Mouse (Mus musculus) CH12.LX (cell line): ENCODE results near the gene Carmil1. TPM values are rescaled to one million over a fixed set of nuclear protein-coding genes. Genes with fewer than 3 reads are reported as not detected.

Experiments used
- DNase-seq: peaks from one replicate; pipeline ENCODE4 v3.0.0-alpha.2; 2013; ENCODE audit errors: extremely low read depth
- H3K27ac ChIP-seq: 2 replicates; pipeline ENCODE4 v1.5.1; 2012; ENCODE audit warnings: low read depth, mild to moderate bottlenecking, control low read depth, moderate library complexity; ENCODE audit not compliant: insufficient read depth
- H3K27me3 ChIP-seq: replicated peaks from 2 replicates; pipeline ENCODE3; 2012; ENCODE audit warnings: inconsistent platforms
- H3K36me3 ChIP-seq, 2 experiments: replicated peaks in 1 of 2; 2 replicates each; pipeline versions ENCODE3 to v1.6.1; 2012; ENCODE audit warnings: inconsistent platforms in 1 of 2, low read length in 1 of 2, mild to moderate bottlenecking in 1 of 2, mixed read lengths in 1 of 2, moderate library complexity in 1 of 2; ENCODE audit not compliant: control insufficient read depth in 1 of 2, insufficient read depth in 1 of 2
- H3K4me1 ChIP-seq, 2 experiments: 2 replicates each; pipeline ENCODE4 v1.6.1; 2012; ENCODE audit warnings: inconsistent platforms in 1 of 2, moderate library complexity in 1 of 2; ENCODE audit not compliant: insufficient read depth in 2 of 2, control insufficient read depth in 1 of 2
- H3K4me2 ChIP-seq: 2 replicates; pipeline ENCODE4 v1.6.1; 2012; ENCODE audit warnings: low read depth, mild to moderate bottlenecking, control low read depth; ENCODE audit not compliant: poor library complexity, insufficient read depth, severe bottlenecking
- H3K4me3 ChIP-seq, 3 experiments: fragments of 150-350 bp in 1 of 3; sonication (generic) in 1 of 3; replicated peaks in 1 of 3; 2 replicates each; pipeline versions ENCODE3 to v1.5.1; 2011 to 2012; ENCODE audit warnings: low read depth in 2 of 3, low read length in 2 of 3, mild to moderate bottlenecking in 2 of 3, moderate library complexity in 2 of 3, control low read depth in 1 of 3, improper control_type of control experiment in 1 of 3, inconsistent platforms in 1 of 3, mixed read lengths in 1 of 3; ENCODE audit not compliant: poor library complexity in 1 of 3
- H3K79me2 ChIP-seq: replicated peaks from 2 replicates; pipeline ENCODE4 v1.6.1; 2012; ENCODE audit warnings: mild to moderate bottlenecking, moderate library complexity; ENCODE audit not compliant: control insufficient read depth, poor library complexity, insufficient read depth, severe bottlenecking; ENCODE audit errors: extremely low read depth
- H3K9ac ChIP-seq: 2 replicates; pipeline ENCODE4 v1.6.1; 2012; ENCODE audit warnings: low read depth, mild to moderate bottlenecking, control low read depth, moderate library complexity; ENCODE audit not compliant: insufficient read depth
- H3K9me3 ChIP-seq: replicated peaks from 2 replicates; pipeline ENCODE3; 2012; ENCODE audit warnings: low read length, inconsistent platforms, mixed read lengths
- CHD1 ChIP-seq: IDR thresholded peaks from 2 replicates; pipeline ENCODE4 v1.6.1; 2012; ENCODE audit warnings: low read depth, low read length, improper control_type of control experiment, inconsistent platforms
- CTCF ChIP-seq, 2 experiments: IDR thresholded peaks in 1 of 2; conservative IDR thresholded peaks in 1 of 2; 2 replicates each; pipeline ENCODE4 v1.5.1; 2011 to 2012; ENCODE audit warnings: low read depth in 2 of 2, low read length in 2 of 2, improper control_type of control experiment in 1 of 2, inconsistent platforms in 1 of 2, mild to moderate bottlenecking in 1 of 2, moderate library complexity in 1 of 2
- ELF1 ChIP-seq: IDR thresholded peaks from 2 replicates; pipeline ENCODE4 v1.6.1; 2014; ENCODE audit warnings: low read depth, mild to moderate bottlenecking, inconsistent platforms, low read length, improper control_type of control experiment
- HCFC1 ChIP-seq: IDR thresholded peaks from 2 replicates; pipeline ENCODE4 v1.6.1; 2012; ENCODE audit warnings: low read depth, mild to moderate bottlenecking, inconsistent platforms, low read length, improper control_type of control experiment
- IRF4 ChIP-seq: IDR thresholded peaks from 2 replicates; pipeline ENCODE4 v1.6.1; 2014; ENCODE audit warnings: low read depth, mild to moderate bottlenecking, inconsistent platforms, low read length, improper control_type of control experiment
- KAT2A ChIP-seq: IDR thresholded peaks from 2 replicates; pipeline ENCODE4 v1.6.1; 2012; ENCODE audit warnings: low read length, improper control_type of control experiment, inconsistent platforms; ENCODE audit not compliant: insufficient replicate concordance
- MAZ ChIP-seq: IDR thresholded peaks from 2 replicates; pipeline ENCODE4 v1.6.1; 2012; ENCODE audit warnings: low read depth, mild to moderate bottlenecking, inconsistent platforms, low read length, improper control_type of control experiment, moderate library complexity
- MEF2A ChIP-seq: IDR thresholded peaks from 2 replicates; pipeline ENCODE4 v1.6.1; 2014; ENCODE audit warnings: low read depth, mild to moderate bottlenecking, inconsistent platforms, low read length, improper control_type of control experiment, borderline replicate concordance
- MXI1 ChIP-seq: IDR thresholded peaks from 2 replicates; pipeline ENCODE4 v1.6.1; 2011; ENCODE audit warnings: mild to moderate bottlenecking, low read depth, low read length, improper control_type of control experiment
- NELFE ChIP-seq: IDR thresholded peaks from 2 replicates; pipeline ENCODE4 v1.6.1; 2011; ENCODE audit warnings: low read depth, low read length, improper control_type of control experiment
- NRF1 ChIP-seq: IDR thresholded peaks from 2 replicates; pipeline ENCODE4 v1.6.1; 2014; ENCODE audit warnings: low read depth, mild to moderate bottlenecking, inconsistent platforms, low read length, improper control_type of control experiment, moderate library complexity
- POLR2A ChIP-seq: IDR thresholded peaks from 2 replicates; pipeline ENCODE4 v1.6.1; 2011; ENCODE audit warnings: low read depth, mild to moderate bottlenecking, improper control_type of control experiment, low read length
- RAD21 ChIP-seq: IDR thresholded peaks from 2 replicates; pipeline ENCODE4 v1.6.1; 2011; ENCODE audit warnings: low read depth, mild to moderate bottlenecking, low read length, improper control_type of control experiment, moderate library complexity
- RCOR1 ChIP-seq: conservative IDR thresholded peaks from 2 replicates; pipeline ENCODE4 v1.6.1; 2012; ENCODE audit warnings: low read depth, mild to moderate bottlenecking, inconsistent platforms, low read length, improper control_type of control experiment
- SMC3 ChIP-seq: IDR thresholded peaks from 2 replicates; pipeline ENCODE4 v1.6.1; 2011; ENCODE audit warnings: low read depth, low read length, improper control_type of control experiment
- UBTF ChIP-seq: IDR thresholded peaks from 2 replicates; pipeline ENCODE4 v1.6.1; 2012; ENCODE audit warnings: low read depth, mild to moderate bottlenecking, inconsistent platforms, low read length, improper control_type of control experiment, moderate library complexity
- USF1 ChIP-seq: IDR thresholded peaks from 2 replicates; pipeline ENCODE4 v1.6.1; 2014; ENCODE audit warnings: low read depth, mild to moderate bottlenecking, inconsistent platforms, low read length, improper control_type of control experiment
- USF2 ChIP-seq: conservative IDR thresholded peaks from 2 replicates; pipeline ENCODE4 v1.6.1; 2011; ENCODE audit warnings: low read depth, low read length, improper control_type of control experiment
- ZC3H11A ChIP-seq: IDR thresholded peaks from 2 replicates; pipeline ENCODE4 v1.6.1; 2012; ENCODE audit warnings: low read depth, mild to moderate bottlenecking, inconsistent platforms, low read length, improper control_type of control experiment
- ZMIZ1 ChIP-seq: IDR thresholded peaks from 2 replicates; pipeline ENCODE4 v1.6.1; 2012; ENCODE audit warnings: low read depth, mild to moderate bottlenecking, inconsistent platforms, low read length, improper control_type of control experiment
- ZNF384 ChIP-seq: IDR thresholded peaks from 2 replicates; pipeline ENCODE4 v1.6.1; 2012; ENCODE audit warnings: low read depth, low read length, improper control_type of control experiment, inconsistent platforms
- dilution Hi-C: fragments of 300-500 bp; cut with MboI; formaldehyde crosslinking; loops from 2 replicates; pipeline ENCODE4 v1.14.3; 2020; ENCODE audit warnings: low sequenced_read_pairs; ENCODE audit not compliant: extremely low pct_unique_long_range_greater_than_20kb, extremely low pct_ligation_motif_present
- in situ Hi-C: fragments of 300-500 bp; cut with MboI; formaldehyde crosslinking; loops from 3 replicates; pipeline ENCODE4 v1.14.3; 2019; ENCODE audit warnings: low sequenced_read_pairs, low pct_ligation_motif_present, low pct_unique_long_range_greater_than_20kb, mixed read lengths
- polyA plus RNA-seq: library from polyadenylated mRNA; unstranded; fragments of >175 nt; gene quantifications from 2 replicates; pipeline ENCODE4 v1.2.1, GENCODE M21; 2012; ENCODE audit warnings: low read depth; ENCODE audit not compliant: insufficient read length
- total RNA-seq, 2 experiments: library from RNA; depleted of rRNA; stranded (reverse); fragments of 300-350 nt in 1 of 2; fragments of >200 nt in 1 of 2; gene quantifications; 2 replicates each; pipeline ENCODE4 v1.2.3; 2012 to 2014

Carmil1 gene
- total and polyA plus RNA-seq, 3 experiments, result 1.1 to 9.4 (median 7.2) TPM

GRCm38 (mm10) chr13:24251236-24251635, 29.4 kb downstream of the Carmil1 start:
- Histone ChIP-seq H3K9me3 (no peaks in the 10 kb centered on the region), H3K9ac (no peak overlapping the region), H3K4me1 (no peaks in the 10 kb centered on the region), H3K36me3 (no peaks in the 10 kb centered on the region), H3K4me3 (no peak overlapping the region), H3K4me2 (no peak overlapping the region), H3K27ac (no peak overlapping the region), H3K79me2 (no peaks in the 10 kb centered on the region), H3K27me3 (no peaks in the 10 kb centered on the region)
- TF ChIP-seq MAZ (no peak), KAT2A (no peak), MEF2A (no peak)
- no peak for DNase-seq
- dilution Hi-C loops, result no loop called here
- in situ Hi-C loops, result no loop called here

DNA sequence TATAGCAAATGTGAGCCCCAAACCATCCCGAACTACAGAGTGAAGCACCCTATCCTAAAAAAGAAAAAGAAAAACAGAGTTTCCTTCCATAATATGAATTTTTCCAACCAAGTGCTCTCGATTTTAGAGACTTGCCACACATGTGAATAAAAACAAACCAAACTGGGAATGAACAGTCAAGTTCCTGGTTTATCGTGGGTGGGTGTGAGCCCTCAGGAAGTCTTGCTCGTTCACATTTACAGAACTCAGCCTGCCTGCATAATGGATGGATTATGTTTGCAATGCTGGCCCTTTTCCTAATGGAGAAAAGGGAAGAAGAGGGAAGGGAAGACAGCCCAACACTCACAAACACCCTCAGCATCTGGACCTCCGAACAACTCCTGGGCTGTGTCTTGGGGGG, 32.7 kb downstream of the Carmil1 start:
- no peaks in the 10 kb centered on the region for H3K79me2 ChIP-seq
- H3K36me3 ChIP-seq, result no peaks in the 10 kb centered on the region
- no peak overlapping the region for H3K27ac ChIP-seq
- H3K4me3 ChIP-seq, result no peak overlapping the region
- H3K9ac ChIP-seq, result no peak overlapping the region
- dilution Hi-C loops, result no loop called here
- in situ Hi-C loops, result no loop called here
- H3K9me3 ChIP-seq, result no peaks in the 10 kb centered on the region
- TF ChIP-seq POLR2A (no peak), ZMIZ1 (no peak), HCFC1 (no peak), ELF1 (no peak), CTCF (conservative IDR thresholded peaks at IDR 0.05 in 1 of 2, IDR thresholded peaks at IDR 0.05 in 1 of 2; ENCODE audit: low read depth in 2 of 2, low read length in 2 of 2) (no peak), USF2 (no peak), ZNF384 (no peak), NRF1 (no peak), MEF2A (no peak), KAT2A (no peak), SMC3 (no peak), NELFE (no peak), USF1 (no peak), RCOR1 (no peak), ZC3H11A (no peak)
- no peaks in the 10 kb centered on the region for H3K4me1 ChIP-seq
- no peak for DNase-seq
- no peaks in the 10 kb centered on the region for H3K27me3 ChIP-seq
- H3K4me2 ChIP-seq, result no peak overlapping the region

- no peak overlapping the region for H3K27ac ChIP-seq
- TF ChIP-seq POLR2A, result no peak
- no peak for TF ChIP-seq RCOR1
- no peak for TF ChIP-seq IRF4
- TF ChIP-seq ELF1, result no peak
- TF ChIP-seq NELFE, result no peak
- no peak for TF ChIP-seq CHD1
- TF ChIP-seq RAD21, result no peak
- TF ChIP-seq MXI1, result no peak
- TF ChIP-seq MAZ, result no peak
- TF ChIP-seq UBTF, result no peak
- H3K9me3 ChIP-seq, result no peaks in the 10 kb centered on the region
- dilution Hi-C loops, result no loop called here
- H3K9ac ChIP-seq, result no peak overlapping the region
- H3K4me2 ChIP-seq, result no peak overlapping the region
- H3K27me3 ChIP-seq, result no peaks in the 10 kb centered on the region
- H3K36me3 ChIP-seq, result no peaks in the 10 kb centered on the region
- DNase-seq, result no peak
- H3K79me2 ChIP-seq, result no peaks in the 10 kb centered on the region
- in situ Hi-C loops, result no loop called here
- H3K4me1 ChIP-seq, result no peaks in the 10 kb centered on the region
- no peak overlapping the region for H3K4me3 ChIP-seq
Observed at GRCm38 (mm10) chr13:24247441-24247840, 33.2 kb downstream of the Carmil1 start.
